Mouse (Mus musculus) spleen, adult 2 months (tissue): Measurements from ENCODE around the gene Wfikkn2.

Experiments
- CTCF ChIP-seq: fragments of 200-500 bp; IDR thresholded peaks from 2 replicates; pipeline ENCODE4 v1.5.1; 2011; ENCODE audit warnings: mild to moderate bottlenecking, inconsistent platforms; ENCODE audit not compliant: insufficient read depth, insufficient read length, insufficient replicate concordance; ENCODE audit errors: extremely low read depth
- POLR2A ChIP-seq: fragments of 200-500 bp; IDR thresholded peaks from 2 replicates; pipeline ENCODE4 v1.6.1; 2011; ENCODE audit warnings: low read depth, low read length, inconsistent platforms

- TF ChIP-seq POLR2A = no peak
- TF ChIP-seq CTCF = no peak
Measured at GRCm38 (mm10) chr11:94234380-94234779, 11.4 kb downstream of the Wfikkn2 start.
